Mouse (Mus musculus) bone marrow, adult 2 months (tissue): Measurements from ENCODE around the gene Tekt3.

Source experiments
- CTCF ChIP-seq: fragments of 200-500 bp; IDR thresholded peaks from 2 replicates; pipeline ENCODE4 v1.5.1; 2011; ENCODE audit warnings: low read length, control low read depth; ENCODE audit not compliant: control insufficient read depth, insufficient read depth
- POLR2A ChIP-seq: fragments of 200-500 bp; IDR thresholded peaks from 2 replicates; pipeline ENCODE4 v1.6.1; 2011; ENCODE audit warnings: low read depth, mild to moderate bottlenecking, control low read depth, low read length, borderline replicate concordance; ENCODE audit not compliant: control insufficient read depth

DNA sequence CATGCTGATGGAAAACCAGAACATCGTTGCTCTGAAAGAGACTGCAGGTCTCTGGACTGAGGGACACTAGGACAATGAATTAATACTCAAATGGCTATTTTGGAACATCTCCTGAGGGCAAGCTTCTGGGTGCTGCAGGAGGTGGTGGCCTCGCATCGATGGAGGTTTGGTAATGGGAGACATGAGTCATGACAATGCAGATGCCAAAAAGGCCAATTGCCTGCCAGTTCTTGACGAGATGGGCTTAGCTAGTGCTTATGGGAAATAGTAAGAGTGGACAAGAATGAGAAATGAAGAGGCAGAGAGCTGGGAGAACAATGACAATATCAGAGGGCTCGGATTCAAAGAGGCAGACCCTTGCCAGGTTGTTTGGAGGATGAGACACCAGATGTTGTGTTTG is 38.0 kb upstream of the Tekt3 start:
- TF ChIP-seq CTCF (no peak), POLR2A (no peak)
